Mouse (Mus musculus) G1E (cell line): Measurements from ENCODE around the gene Gm9736.
"Not testable (repeated sequence)": the region's sequence is repeated elsewhere in the genome, so short reads cannot be mapped to it uniquely, and the experiment has no call there.

ENCODE experiments used
- CTCF ChIP-seq: IDR thresholded peaks from 2 replicates; pipeline ENCODE4 v1.5.1; 2012; ENCODE audit warnings: low read depth, low read length, inconsistent platforms, mixed read lengths
- GATA1 ChIP-seq: IDR thresholded peaks from 2 replicates; pipeline ENCODE4 v1.6.1; 2012; ENCODE audit warnings: borderline replicate concordance, low read length, inconsistent platforms, mixed read lengths
- POLR2AphosphoS5 ChIP-seq: IDR thresholded peaks from 2 replicates; pipeline ENCODE4 v1.6.1; 2012; ENCODE audit warnings: low read depth, low read length, inconsistent platforms; ENCODE audit not compliant: insufficient replicate concordance
- TAL1 ChIP-seq: conservative IDR thresholded peaks from 2 replicates; pipeline ENCODE4 v1.6.1; 2012; ENCODE audit warnings: low read depth, low read length, inconsistent platforms, mixed read lengths

- TF ChIP-seq CTCF, GATA1, POLR2AphosphoS5, TAL1: not testable (repeated sequence)
Observed at GRCm38 (mm10) chr10:77711157-77711556, 40.0 kb downstream of the Gm9736 start, which contains the start of gene Gm10024.
